Mouse (Mus musculus) ES-E14 (cell line): ENCODE results near the gene Nf2.

Experiments
- CHD2 ChIP-seq: IDR thresholded peaks from 2 replicates; pipeline ENCODE4 v1.6.1; 2014; ENCODE audit warnings: mild to moderate bottlenecking, low read depth, low read length, inconsistent platforms
- HCFC1 ChIP-seq: IDR thresholded peaks from 2 replicates; pipeline ENCODE4 v1.6.1; 2012; ENCODE audit warnings: low read length, inconsistent platforms, borderline replicate concordance; ENCODE audit not compliant: insufficient read depth
- MAFK ChIP-seq: IDR thresholded peaks from 2 replicates; pipeline ENCODE4 v1.6.1; 2014; ENCODE audit warnings: mild to moderate bottlenecking, low read depth, low read length, inconsistent platforms; ENCODE audit not compliant: insufficient read depth
- ZC3H11A ChIP-seq: IDR thresholded peaks from 2 replicates; pipeline ENCODE4 v1.6.1; 2012; ENCODE audit warnings: low read depth, mild to moderate bottlenecking, inconsistent platforms, low read length, borderline replicate concordance
- ZNF384 ChIP-seq: IDR thresholded peaks from 2 replicates; pipeline ENCODE4 v1.6.1; 2012; ENCODE audit warnings: low read depth, low read length, inconsistent platforms

DNA sequence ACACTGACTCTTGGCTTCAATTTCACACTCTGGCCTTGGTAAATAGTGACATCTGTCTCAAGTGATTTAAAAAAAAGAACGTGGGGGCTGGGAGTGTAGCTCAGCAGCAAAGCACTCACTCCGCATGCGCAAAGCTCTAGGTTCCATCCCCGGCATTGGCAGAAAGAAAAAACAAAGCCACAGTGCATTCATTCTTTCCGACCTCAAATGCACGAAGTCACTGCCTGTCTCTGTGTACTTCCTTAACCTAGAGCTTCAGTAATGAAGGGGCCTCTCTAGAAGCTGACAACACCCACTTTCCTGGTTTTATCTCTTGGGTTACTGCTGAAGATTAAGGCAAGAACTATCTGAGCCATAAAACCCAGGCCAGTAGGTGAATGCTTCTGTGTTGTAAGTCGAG is 45.4 kb downstream of the Nf2 start:
- TF ChIP-seq HCFC1 (no peak), ZNF384 (0 out of 2 replicates have a peak, but pooled peaks have one; percentile 9), CHD2 (no peak), MAFK (no peak), ZC3H11A (no peak)
